Comparison of ENCODE assay signal across 17 mouse cellular contexts in the genomic region with DNA sequence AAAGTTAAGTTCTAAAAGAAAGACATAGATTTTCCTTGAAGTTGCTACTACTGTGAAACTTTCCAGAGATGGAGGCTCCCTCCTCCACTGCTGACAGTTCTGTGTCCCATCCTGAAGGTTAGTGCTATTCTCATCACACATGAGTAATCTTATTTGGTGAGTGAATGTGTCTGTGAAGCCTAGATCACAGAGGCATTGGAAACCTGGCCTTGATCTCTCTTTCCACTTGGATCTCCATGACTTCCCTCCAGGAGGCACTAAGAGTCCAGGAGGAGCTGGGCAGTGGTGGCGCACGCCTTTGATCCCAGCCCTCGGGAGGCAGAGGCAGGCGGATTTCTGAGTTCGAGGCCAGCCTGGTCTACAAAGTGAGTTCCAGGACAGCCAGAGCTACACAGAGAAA. TPM values are rescaled to one million over a fixed set of nuclear protein-coding genes. Genes with fewer than 3 reads are reported as not detected.
DNase-seq lines count a peak whose midpoint lies in the region; ATAC-seq and TF ChIP-seq lines count a peak whose summit lies in the region.
"Had no signal": no experiment of that assay in that cellular context is flagged by ENCODE, and none has a peak within 500 bp of the region (broad histone marks: within the 10 kb centered on the region; RNA-seq: fewer than 3 reads in every experiment).

No protein-coding gene starts in this region.

- no peaks in the 10 kb centered on the region for H3K9me3 ChIP-seq in liver, embryonic 12.5 days (replicated peaks)
- H3K9me3 ChIP-seq: embryonic facial prominence, embryonic 10.5 days; embryonic facial prominence, embryonic 12.5 days; forebrain, embryonic 13.5 days; forebrain, embryonic 15.5 days had no signal

- no peaks in the 10 kb centered on the region for H3K36me3 ChIP-seq in liver, adult 2 months (ENCODE audit: control insufficient read depth, insufficient read depth, low read length)
- H3K36me3 ChIP-seq in liver, embryonic 12.5 days: no peaks in the 10 kb centered on the region
- no peaks in the 10 kb centered on the region for H3K36me3 ChIP-seq in small intestine, adult 2 months (ENCODE audit: control insufficient read depth, insufficient read depth, low read length)
- H3K36me3 ChIP-seq: embryonic facial prominence, embryonic 10.5 days; embryonic facial prominence, embryonic 12.5 days; forebrain, embryonic 15.5 days had no signal

- TF ChIP-seq POLR2A in liver, adult 2 months (IDR thresholded peaks at IDR 0.05; ENCODE audit: extremely low read depth, insufficient read depth, low read length): no peak
- no peak for TF ChIP-seq POLR2A in small intestine, adult 2 months (IDR thresholded peaks at IDR 0.05; ENCODE audit: low read depth, low read length)

- H3K9ac ChIP-seq in liver, adult 2 months (ENCODE audit: low read depth, low read length): 0 out of 2 replicates have a peak overlapping the region, but pooled peaks have one; percentile 4
- no peak overlapping the region for H3K9ac ChIP-seq in liver, embryonic 12.5 days
- H3K9ac ChIP-seq: embryonic facial prominence, embryonic 12.5 days; forebrain, embryonic 13.5 days; forebrain, embryonic 15.5 days; forebrain, postnatal 0 days had no signal

- ATAC-seq in liver, embryonic 12.5 days: no peak
- ATAC-seq: forebrain, embryonic 13.5 days; forebrain, embryonic 15.5 days; forebrain, postnatal 0 days had no signal

- no peak overlapping the region for H3K4me2 ChIP-seq in liver, embryonic 12.5 days
- H3K4me2 ChIP-seq: embryonic facial prominence, embryonic 12.5 days; forebrain, embryonic 13.5 days; forebrain, embryonic 15.5 days had no signal

- H3K27ac ChIP-seq in liver, adult 2 months (replicated peaks; ENCODE audit: insufficient read depth, low read depth, low read length): peak overlapping the region; percentile 97
- no peak overlapping the region for H3K27ac ChIP-seq in liver, embryonic 12.5 days
- H3K27ac ChIP-seq in small intestine, adult 2 months (ENCODE audit: insufficient read depth, low read depth, low read length): 0 out of 2 replicates have a peak overlapping the region, but pooled peaks have one; percentile 3
- H3K27ac ChIP-seq: embryonic facial prominence, embryonic 10.5 days; embryonic facial prominence, embryonic 12.5 days; forebrain, embryonic 13.5 days; forebrain, embryonic 15.5 days had no signal

- no peak for TF ChIP-seq CTCF in liver, adult 2 months (IDR thresholded peaks at IDR 0.05; ENCODE audit: low read depth, low read length)
- no peak for TF ChIP-seq CTCF in small intestine, adult 2 months (IDR thresholded peaks at IDR 0.05; ENCODE audit: extremely low read depth, insufficient read length, insufficient replicate concordance, low read depth, low read length)

- WGBS in liver, adult 2 months: 83% methylated on average over 5 of the region's 5 CpGs
- 79% methylated on average over 5 of the region's 5 CpGs for WGBS in liver, embryonic 12.5 days (ENCODE audit: insufficient replicate concordance)
- WGBS in small intestine, adult 2 months: 98% methylated on average over 5 of the region's 5 CpGs

- peak; percentile 52 for DNase-seq in adrenal gland, adult 2 months
- DNase-seq in adrenal gland, postnatal 25 days: no peak
- no peak for DNase-seq in liver, adult 2 months (ENCODE audit: extremely low read depth, low read depth, low spot score)
- no peak for DNase-seq in layer of hippocampus, postnatal 36 days
- DNase-seq: adrenal gland, postnatal 10 days; cerebellum, adult 11-12 months; cerebellum, adult 2 months; cerebellum, adult 9-10 months; cerebellum, postnatal 10 days; cerebellum, postnatal 25 days; forebrain, postnatal 0 days had no signal

- peaks cover 27% of the 10 kb centered on the region for H3K4me1 ChIP-seq in liver, adult 2 months (ENCODE audit: control insufficient read depth, insufficient read depth, low read length)
- H3K4me1 ChIP-seq in liver, embryonic 12.5 days: peaks cover 7% of the 10 kb centered on the region
- peaks cover 24% of the 10 kb centered on the region for H3K4me1 ChIP-seq in small intestine, adult 2 months (ENCODE audit: control insufficient read depth, insufficient read depth, insufficient read length, low read length)
- H3K4me1 ChIP-seq: embryonic facial prominence, embryonic 10.5 days; forebrain, embryonic 13.5 days; forebrain, embryonic 15.5 days had no signal

- H3K4me3 ChIP-seq in liver, adult 2 months (ENCODE audit: insufficient read depth, low read depth, low read length): no peak overlapping the region
- H3K4me3 ChIP-seq in liver, embryonic 12.5 days: no peak overlapping the region
- H3K4me3 ChIP-seq in small intestine, adult 2 months (ENCODE audit: low read depth, low read length): no peak overlapping the region
- H3K4me3 ChIP-seq: embryonic facial prominence, embryonic 10.5 days; embryonic facial prominence, embryonic 12.5 days; forebrain, embryonic 13.5 days; forebrain, embryonic 15.5 days had no signal

- H3K27me3 ChIP-seq in liver, adult 2 months (ENCODE audit: control insufficient read depth, insufficient read depth, low read length): no peaks in the 10 kb centered on the region
- H3K27me3 ChIP-seq in liver, embryonic 12.5 days (replicated peaks): no peaks in the 10 kb centered on the region
- no peaks in the 10 kb centered on the region for H3K27me3 ChIP-seq in small intestine, adult 2 months (ENCODE audit: control insufficient read depth, insufficient read depth, low read length)
- H3K27me3 ChIP-seq: embryonic facial prominence, embryonic 12.5 days; forebrain, embryonic 13.5 days; forebrain, embryonic 15.5 days had no signal

- H3K79me2 ChIP-seq in liver, adult 2 months (ENCODE audit: control insufficient read depth, insufficient read depth, low read length): no peaks in the 10 kb centered on the region; the same call in 1 of the 2 replicates

RNA-seq across cellular contexts. Expression of a gene that starts 12.2 kb away (rescaled TPM):
- total RNA-seq in adrenal gland, adult 2 months (2021): 100 to 1,000 TPM; 265 to 364 TPM
- 371 and 563 TPM in 2 replicates for polyA plus RNA-seq in adrenal gland, adult 2 months (2012; rRNA removed)
- 258 and 276 TPM in 2 replicates for total RNA-seq in adrenal gland, postnatal 25 days (2021)
- total RNA-seq in liver, adult 2 months (2014; rRNA removed): 284 and 345 TPM in 2 replicates
- polyA plus RNA-seq in liver, adult 2 months (2012; rRNA removed): 211 and 254 TPM in 2 replicates
- 34.7 and 36.6 TPM in 2 replicates for polyA plus RNA-seq in liver, embryonic 12.5 days (2016; fragmentation: Nextera tagmentation; extraction: Ambion mirVana)
- polyA plus RNA-seq in small intestine, adult 2 months (2012; rRNA removed): 121 and 192 TPM in 2 replicates
- total RNA-seq in layer of hippocampus, postnatal 36 days (2021): 100 to 1,000 TPM; 104 to 105 TPM

RNA-seq across cellular contexts. Expression of a gene that starts 49.6 kb away (rescaled TPM):
- 10 to 100 TPM; 37.5 to 46.0 TPM for total RNA-seq in adrenal gland, adult 2 months (2021)
- 58.3 and 75.0 TPM in 2 replicates for polyA plus RNA-seq in adrenal gland, adult 2 months (2012; rRNA removed)
- total RNA-seq in adrenal gland, postnatal 25 days (2021): 33.6 and 51.6 TPM in 2 replicates
- 8.5 and 9.7 TPM in 2 replicates for total RNA-seq in liver, adult 2 months (2014; rRNA removed)
- polyA plus RNA-seq in liver, adult 2 months (2012; rRNA removed): 17.0 and 20.9 TPM in 2 replicates
- polyA plus RNA-seq in liver, embryonic 12.5 days (2016; fragmentation: Nextera tagmentation; extraction: Ambion mirVana): 15.8 and 17.3 TPM in 2 replicates
- polyA plus RNA-seq in small intestine, adult 2 months (2012; rRNA removed): 13.3 and 13.4 TPM in 2 replicates
- 10 to 100 TPM; 78.2 to 83.9 TPM for total RNA-seq in layer of hippocampus, postnatal 36 days (2021)
